Mouse (Mus musculus): Measurements from ENCODE around the gene Selenon.

Selenon gene

GRCm38 (mm10) chr4:134551494-134552316, at the start of gene Selenon:
Gene Selenon (minus strand): TSS chr4:134552166.
- peak; percentile 73 to 78 for DNase-seq

DNA sequence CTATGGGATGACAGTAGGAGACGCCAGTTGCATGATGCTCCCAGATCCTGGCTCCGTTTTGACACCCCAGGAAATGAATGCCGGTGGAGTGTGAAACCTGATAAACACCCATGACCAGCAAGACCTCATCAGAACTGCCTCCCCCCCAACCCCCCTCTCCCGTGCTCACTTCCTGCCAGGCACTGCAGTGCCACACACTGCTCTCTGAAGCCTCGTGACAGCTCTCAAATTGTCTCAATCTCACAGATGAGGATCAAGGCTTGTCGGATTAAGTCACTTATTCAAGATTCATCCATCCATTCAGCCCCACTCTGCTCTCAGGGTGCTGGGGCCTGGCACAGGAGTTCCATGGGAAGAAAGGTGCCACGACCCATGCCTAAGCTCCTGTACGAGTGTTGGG, 49.4 kb upstream of the Selenon start:
- no peak for DNase-seq

- DNase-seq, result no peak
These were observed 48.8 kb upstream of the Selenon start for GRCm38 (mm10) chr4:134600777-134601176.

DNA sequence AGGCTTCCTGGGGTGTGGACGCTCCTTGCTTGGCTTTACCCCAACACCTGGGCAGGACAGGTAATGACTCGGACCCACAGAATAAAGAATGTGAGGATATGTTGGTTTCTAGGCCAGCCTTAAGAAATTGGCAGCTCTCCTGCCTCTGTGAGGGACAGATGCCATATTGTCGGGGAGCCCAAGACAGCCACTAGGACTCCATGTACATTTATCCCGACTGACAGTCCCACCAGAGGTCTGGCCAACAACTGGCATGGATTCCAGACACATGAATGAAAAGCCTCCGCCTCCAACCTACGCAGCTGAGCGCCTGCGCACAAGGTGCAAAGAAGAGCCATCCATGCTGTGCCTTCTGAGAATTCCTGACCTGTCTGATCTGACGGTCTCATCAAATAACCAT, 48.1 kb upstream of the Selenon start:
- DNase-seq, result peak; percentile 68

DNA sequence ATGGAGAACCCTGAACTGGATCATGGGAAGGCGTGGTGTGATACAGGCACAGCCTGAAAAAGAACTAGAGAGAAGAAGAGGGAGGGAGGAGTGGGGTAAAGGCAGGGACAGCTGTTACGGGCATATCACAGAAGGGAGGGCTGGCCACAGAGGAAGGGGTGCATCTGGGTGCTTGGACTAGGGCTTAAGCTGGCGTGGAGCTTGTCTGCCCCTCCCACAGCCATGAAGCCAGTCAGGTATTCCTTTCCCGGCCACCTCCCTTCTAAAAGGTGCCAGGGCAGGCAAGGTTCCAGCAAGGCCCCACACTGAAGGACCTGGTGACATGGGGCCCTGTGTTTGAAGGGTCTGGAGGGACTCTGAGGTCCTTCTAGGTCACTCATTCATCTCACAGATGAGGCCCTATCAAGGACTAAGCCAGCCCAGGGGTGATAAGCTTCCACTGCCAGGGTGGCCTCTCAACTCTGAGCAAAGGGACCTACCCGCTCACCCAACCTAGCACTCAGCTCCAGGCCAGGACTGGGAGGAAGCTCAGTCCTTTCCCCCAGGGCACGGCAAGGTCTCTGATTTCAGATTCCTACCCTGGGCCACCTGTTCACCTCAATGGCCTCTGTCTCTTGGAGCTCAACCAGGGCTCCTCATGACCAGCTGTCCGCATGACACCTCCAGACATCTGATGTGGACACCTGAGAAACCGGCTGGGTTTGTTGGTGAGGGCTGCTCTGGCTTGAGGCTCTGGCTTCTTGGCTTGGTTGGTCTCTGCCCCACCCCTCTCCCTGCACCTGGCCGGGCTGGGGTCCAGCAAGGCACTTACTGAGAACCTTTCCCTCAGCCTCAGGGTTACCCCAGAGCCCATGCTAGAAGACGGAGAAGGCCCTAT, 45.1 kb upstream of the Selenon start:
- peak in 1 of 2 experiments; percentile 58 for DNase-seq

DNA sequence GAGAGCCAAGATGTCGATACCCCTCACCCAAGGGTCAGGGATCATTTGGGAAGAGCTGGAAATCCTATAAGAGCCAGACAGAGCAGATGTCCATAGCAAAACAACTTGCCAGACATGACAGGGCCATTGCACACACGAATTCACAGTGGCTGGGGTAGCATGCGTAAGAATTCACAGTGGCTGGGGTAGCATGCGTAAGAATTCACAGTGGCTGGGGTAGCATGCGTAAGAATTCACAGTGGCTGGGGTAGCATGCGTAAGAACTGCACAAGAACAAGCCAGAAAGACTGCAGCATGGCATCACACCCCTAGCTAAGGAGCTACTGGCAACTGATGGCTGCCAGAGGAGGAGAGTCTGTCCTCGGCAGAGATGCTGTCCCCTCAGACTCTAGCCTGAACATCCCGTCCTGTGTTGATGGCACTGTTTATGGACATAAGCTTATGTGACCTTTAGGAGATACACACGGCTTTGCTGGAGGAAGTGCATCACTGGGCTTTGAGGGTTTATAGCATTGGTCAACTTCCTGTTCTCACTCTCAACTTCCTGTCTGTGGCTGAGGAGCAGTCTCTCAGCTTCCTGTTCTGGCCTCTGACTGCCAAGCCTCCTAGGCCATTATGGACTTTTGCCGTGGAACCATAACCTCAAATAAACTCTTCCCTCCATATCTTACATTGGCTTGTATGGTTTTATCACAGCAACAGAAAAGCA, 42.9 kb upstream of the Selenon start:
- no peak for DNase-seq

DNA sequence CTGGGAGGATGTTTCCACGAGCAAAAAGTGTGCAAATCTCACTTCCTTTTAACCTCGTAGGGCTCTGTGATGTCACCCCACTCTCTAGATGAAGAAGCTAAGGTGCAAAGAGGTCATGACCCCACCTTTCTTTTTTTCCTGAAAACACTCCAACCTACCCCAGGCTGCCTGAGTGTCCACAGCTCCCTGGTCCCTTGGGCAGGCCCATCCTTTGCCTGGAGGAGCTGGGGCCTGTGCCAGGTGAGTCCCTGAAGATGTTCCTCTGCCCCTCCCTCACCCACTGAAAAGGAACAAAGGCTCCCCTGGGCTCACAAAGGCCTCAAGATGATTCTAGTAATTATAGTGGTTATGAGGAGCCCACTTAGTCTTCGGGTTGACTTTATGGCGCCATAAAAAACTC, 40.5 kb upstream of the Selenon start:
- DNase-seq, result peak in 1 of 2 experiments; percentile 49

- peak; percentile 99 for DNase-seq
These were observed 39.6 kb upstream of the Selenon start for GRCm38 (mm10) chr4:134591506-134592061.

DNA sequence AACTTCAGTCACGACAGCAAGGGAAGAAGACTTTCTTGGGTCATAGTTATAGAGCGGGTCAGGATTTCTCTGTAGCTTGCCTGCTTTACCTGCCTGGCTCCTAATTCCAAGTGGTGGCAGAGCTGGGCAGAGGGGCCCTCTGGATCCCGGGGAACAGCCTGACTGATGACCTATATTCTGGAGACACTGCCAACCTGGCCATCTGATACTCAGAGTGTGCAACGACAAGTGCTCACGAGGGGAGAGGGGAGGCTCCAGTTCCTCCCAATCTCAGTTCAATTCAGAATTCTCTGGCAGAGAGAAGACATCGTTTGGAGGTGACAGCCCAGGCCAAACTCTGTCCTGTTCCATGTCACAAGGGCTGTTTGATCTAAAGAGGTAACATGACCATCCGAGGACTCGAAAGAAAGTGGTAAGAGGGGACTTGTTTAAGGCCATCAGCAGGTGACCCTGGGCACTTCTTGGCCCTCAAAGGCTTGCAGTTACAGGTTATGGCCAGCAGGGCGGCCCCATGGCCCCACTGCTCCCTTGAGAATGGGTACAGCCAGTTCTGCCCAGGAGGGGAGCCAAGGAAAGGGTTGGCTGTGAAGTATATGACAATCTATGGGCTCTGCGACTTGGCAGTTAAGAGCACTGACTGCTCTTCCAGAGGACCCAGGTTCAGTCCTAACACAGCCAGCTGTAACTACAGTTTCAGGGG, 38.4 kb upstream of the Selenon start:
- DNase-seq, result peak; percentile 50 to 67

DNA sequence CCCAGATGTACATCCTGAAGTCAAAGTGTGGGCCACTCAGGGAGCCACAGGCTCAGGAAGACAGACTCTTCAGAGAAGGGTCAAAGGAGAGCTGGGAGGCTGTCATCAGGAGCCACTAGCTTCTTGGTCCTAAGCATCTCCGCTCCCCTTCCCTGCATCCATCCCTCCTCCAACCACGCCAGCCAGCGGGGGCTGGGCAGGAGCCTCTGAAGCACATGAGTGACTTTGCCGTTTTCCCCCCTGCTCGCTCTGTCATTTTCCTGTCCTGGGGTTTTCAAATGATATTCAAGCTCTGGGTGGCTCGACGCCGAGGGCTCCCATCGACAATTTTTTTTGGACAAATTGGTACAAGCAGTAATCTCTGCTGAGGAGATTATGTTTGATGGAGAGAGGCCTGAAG, 37.8 kb upstream of the Selenon start:
- DNase-seq, result peak; percentile 50 to 54

GRCm38 (mm10) chr4:134588951-134589350, 37.0 kb upstream of the Selenon start:
- DNase-seq, result peak in 1 of 2 experiments; percentile 59

DNA sequence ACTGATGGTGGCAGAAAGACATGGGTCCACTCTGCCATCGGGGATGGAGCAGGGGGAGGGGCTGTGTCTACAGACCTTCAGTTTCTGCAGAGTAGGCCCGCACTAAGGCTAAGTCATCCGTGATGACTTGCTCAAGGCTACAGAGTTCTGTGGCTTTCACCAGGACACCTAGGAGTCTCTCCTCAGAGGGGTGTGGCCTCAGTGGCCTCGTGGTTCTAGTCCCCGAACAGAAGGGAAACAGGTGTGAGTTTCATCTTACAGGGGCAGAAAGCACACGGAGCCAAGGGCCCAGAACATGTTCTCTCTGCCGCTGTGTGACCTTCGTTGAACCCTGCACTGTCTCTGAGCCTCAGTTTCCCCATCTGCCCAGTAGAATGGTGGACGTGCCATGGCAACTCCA, 36.3 kb upstream of the Selenon start:
- DNase-seq, result no peak

GRCm38 (mm10) chr4:134587636-134588197, 35.8 kb upstream of the Selenon start:
- no peak for DNase-seq

DNA sequence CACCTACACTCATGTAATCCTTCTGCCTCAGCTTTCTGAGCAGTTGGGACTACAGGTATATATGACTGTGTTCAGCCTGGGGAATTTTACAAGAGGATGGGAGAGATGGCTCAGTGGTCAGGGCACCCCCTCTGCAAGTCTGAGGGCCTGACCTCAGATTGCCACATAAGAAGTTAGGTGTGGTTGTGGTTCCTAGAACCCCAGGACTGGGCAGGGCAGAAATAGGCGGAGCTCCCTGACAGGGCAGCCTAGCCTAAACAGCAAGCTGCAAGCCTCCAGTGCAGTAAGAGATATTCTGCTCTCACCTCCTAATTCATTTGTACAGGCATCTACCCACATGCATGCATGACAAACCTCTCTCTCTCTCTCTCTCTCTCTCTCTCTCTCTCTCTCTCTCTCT, 34.7 kb upstream of the Selenon start:
- DNase-seq, result no peak

DNA sequence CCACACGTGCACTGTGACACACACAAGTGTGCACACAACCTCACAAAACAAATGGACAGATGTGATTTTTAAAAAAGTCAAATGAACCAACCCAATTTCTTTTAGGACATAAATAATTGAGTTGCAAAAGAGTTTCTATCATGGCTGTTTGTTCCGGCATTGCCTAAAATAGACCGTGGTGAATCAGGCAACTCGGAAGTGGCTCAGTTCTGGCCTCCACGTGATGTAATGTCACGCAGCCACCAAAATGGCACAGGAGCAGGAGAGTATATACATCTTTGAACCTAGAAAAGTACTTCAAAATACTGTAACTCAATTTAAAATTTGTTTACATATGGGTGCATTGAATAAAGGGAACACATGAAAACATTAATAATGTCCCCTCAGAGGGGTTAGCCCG, 34.2 kb upstream of the Selenon start:
- no peak for DNase-seq

DNA sequence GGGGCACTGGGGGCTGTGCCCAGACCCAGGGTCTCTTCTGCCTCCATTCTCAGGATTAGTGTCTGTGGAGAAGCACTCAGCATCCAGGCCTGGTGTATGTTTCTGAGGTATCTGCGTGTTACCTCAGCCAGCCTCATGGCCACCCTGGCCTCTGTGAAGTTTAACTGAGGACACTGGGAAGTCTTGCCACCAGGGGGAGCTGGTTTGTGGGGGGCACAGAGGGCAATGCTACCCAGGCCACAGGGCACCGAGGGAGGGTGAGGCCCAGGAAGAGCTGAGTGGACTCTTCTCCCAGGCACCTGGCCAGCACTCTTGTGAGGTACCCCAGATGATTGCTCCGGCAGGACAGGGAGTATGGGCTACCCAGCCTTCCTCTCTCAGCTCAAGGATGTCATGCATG, 31.5 kb upstream of the Selenon start:
- peak in 1 of 2 experiments; percentile 54 for DNase-seq

GRCm38 (mm10) chr4:134581365-134581764, 29.4 kb upstream of the Selenon start:
- DNase-seq, result peak in 1 of 2 experiments; percentile 49

DNA sequence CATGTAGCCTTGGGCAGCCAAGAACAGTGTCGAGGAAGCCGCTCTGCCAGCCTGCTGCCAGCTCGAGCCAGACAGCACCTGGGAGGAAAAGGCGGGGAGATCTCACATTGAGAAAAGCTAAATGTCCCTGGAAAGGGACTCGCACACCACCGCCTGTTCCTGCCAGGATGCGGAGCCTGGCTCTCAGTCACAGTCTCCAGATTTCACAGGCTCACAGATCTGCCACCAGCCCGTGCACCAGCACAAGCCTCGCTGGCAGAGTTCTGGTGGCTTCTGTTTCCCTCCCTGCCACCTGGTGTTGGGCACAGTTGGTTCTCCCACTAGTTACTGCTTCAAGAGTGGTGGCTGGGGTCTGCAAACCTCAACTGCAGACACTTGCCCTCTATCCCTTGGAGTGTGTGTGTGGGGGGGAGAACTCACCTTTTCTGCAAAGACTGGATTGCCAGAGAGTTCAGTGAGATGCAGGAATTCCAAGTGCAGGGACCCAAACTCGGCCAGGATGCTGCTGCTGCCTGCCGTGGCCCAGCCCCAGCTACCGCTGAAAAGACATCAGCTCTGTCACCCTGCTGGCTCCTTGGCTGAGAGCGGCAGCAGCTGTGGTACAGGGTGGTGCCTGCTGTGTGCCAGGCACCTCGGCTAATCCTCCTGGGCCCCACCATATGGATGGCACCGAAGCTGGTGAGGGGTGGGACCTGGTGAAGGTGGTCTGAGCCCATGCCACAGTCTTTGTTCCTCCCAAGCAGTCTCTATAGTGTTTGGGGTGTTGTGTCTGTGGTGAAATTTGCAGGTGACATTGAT, 28.6 kb upstream of the Selenon start:
- peak; percentile 77 to 81 for DNase-seq

DNA sequence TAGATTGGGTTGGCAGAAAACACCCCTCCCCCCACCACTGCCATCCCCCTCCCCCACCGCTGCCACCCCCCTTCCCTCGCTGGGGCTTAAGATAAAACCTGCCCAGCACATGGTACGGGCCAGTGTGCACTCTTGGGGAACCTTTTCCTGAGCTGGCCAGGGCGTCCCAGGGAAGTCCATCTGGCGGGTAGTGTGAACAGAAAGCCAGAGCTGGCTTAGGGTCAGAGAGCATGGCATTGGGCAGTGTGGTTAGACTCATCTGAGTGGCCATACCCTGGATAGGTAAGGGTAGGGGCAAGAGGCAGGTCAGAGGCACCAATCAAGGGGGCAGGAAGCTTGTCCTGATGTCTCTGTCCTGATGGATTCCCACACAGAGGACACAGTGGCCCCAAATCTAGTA, 27.7 kb upstream of the Selenon start:
- peak in 1 of 2 experiments; percentile 62 for DNase-seq

GRCm38 (mm10) chr4:134579212-134579611, 27.2 kb upstream of the Selenon start:
- no peak for DNase-seq

GRCm38 (mm10) chr4:134578407-134578806, 26.4 kb upstream of the Selenon start:
- peak in 1 of 2 experiments; percentile 59 for DNase-seq
